Mouse (Mus musculus) R1 (cell line): ENCODE results near the gene Olfr12.

Experiments used
- DNase-seq: peaks from one replicate; pipeline ENCODE4 v3.0.0-alpha.2; 2018; ENCODE audit warnings: low read depth, low spot score

The Olfr12 gene

GRCm38 (mm10) chr1:92617488-92617887, at the start of gene Olfr12:
TSS of gene Olfr12 (plus strand) at chr1:92617788.
- DNase-seq = no peak

- no peak for DNase-seq
These were observed 46.6 kb upstream of the Olfr12 start, which contains the start of gene Olfr1413 for GRCm38 (mm10) chr1:92571022-92571421. TSS of gene Olfr1413 (plus strand) at chr1:92571322.

- DNase-seq = no peak
These were observed 32.1 kb upstream of the Olfr12 start, which contains the start of gene Olfr1412 for GRCm38 (mm10) chr1:92585479-92585878. TSS of gene Olfr1412 (plus strand) at chr1:92585779.

- no peak for DNase-seq
These were observed 23.5 kb upstream of the Olfr12 start, which contains the start of gene Olfr1411 for GRCm38 (mm10) chr1:92594111-92594510. TSS of gene Olfr1411 (plus strand) at chr1:92594411.

- DNase-seq = no peak
These were observed 21.6 kb upstream of the Olfr12 start for GRCm38 (mm10) chr1:92596019-92596418.

GRCm38 (mm10) chr1:92605482-92605881, 12.1 kb upstream of the Olfr12 start, which contains the start of gene Olfr1410:
TSS of gene Olfr1410 (plus strand) at chr1:92605782.
- no peak for DNase-seq

- no peak for DNase-seq
These were observed 9.9 kb upstream of the Olfr12 start for GRCm38 (mm10) chr1:92607711-92608110.

- DNase-seq = peak; percentile 55
These were observed 6.6 kb upstream of the Olfr12 start for GRCm38 (mm10) chr1:92611008-92611407.

- no peak for DNase-seq
These were observed 4.4 kb upstream of the Olfr12 start for GRCm38 (mm10) chr1:92613175-92613574.

GRCm38 (mm10) chr1:92614516-92614915, 3.1 kb upstream of the Olfr12 start:
- DNase-seq = peak; percentile 24

GRCm38 (mm10) chr1:92616046-92616445, 1.5 kb upstream of the Olfr12 start:
- DNase-seq = no peak

GRCm38 (mm10) chr1:92618360-92618759, 772 bp downstream of the Olfr12 start:
- no peak for DNase-seq

- DNase-seq = no peak
These were observed 10.6 kb downstream of the Olfr12 start for GRCm38 (mm10) chr1:92628227-92628626.

GRCm38 (mm10) chr1:92632196-92632595, 14.6 kb downstream of the Olfr12 start:
- no peak for DNase-seq

GRCm38 (mm10) chr1:92632948-92633347, 15.4 kb downstream of the Olfr12 start:
- peak; percentile 42 for DNase-seq

- DNase-seq = no peak
These were observed 16.1 kb downstream of the Olfr12 start for GRCm38 (mm10) chr1:92633726-92634125.

GRCm38 (mm10) chr1:92634569-92634968, 17.0 kb downstream of the Olfr12 start:
- no peak for DNase-seq

GRCm38 (mm10) chr1:92634976-92635599, 17.5 kb downstream of the Olfr12 start:
- DNase-seq = no peak

- no peak for DNase-seq
These were observed 18.4 kb downstream of the Olfr12 start for GRCm38 (mm10) chr1:92636015-92636414.

- no peak for DNase-seq
These were observed 19.1 kb downstream of the Olfr12 start for GRCm38 (mm10) chr1:92636676-92637075.

- DNase-seq = no peak
These were observed 20.0 kb downstream of the Olfr12 start for GRCm38 (mm10) chr1:92637501-92638172.

- DNase-seq = no peak
These were observed 20.6 kb downstream of the Olfr12 start for GRCm38 (mm10) chr1:92638181-92638580.

GRCm38 (mm10) chr1:92638736-92639135, 21.1 kb downstream of the Olfr12 start:
- DNase-seq = no peak
